Mouse (Mus musculus): ENCODE results near the gene Znrf3. TPM values are rescaled to one million over a fixed set of nuclear protein-coding genes. Genes with fewer than 3 reads are reported as not detected.

Gene Znrf3
- polyA plus RNA-seq, 1 experiment = 4.3 TPM

DNA sequence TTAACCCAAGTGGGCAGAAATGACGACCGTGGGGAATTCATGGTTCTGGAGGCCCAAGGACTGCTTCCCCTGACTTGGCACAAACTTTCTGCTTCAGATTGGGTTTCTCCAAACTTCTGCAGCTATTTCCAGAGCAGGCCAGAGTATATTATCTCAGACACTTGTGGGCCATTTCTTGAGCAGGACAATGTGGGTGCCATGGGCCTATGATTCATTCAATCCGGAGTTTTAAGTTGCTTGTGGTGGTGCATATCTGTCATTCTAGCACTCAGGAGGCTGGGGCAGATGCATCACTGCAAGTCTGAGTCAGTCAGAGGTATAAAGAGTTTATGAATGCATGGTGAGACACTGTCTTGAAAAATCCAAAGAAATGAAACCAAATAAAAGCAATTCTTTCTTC is 149.8 kb downstream of the Znrf3 start:
- no peaks in the 10 kb centered on the region for H3K36me3 ChIP-seq (ENCODE audit: control insufficient read depth, insufficient read depth, low read length)
- no peaks in the 10 kb centered on the region for H3K27me3 ChIP-seq (ENCODE audit: control insufficient read depth, insufficient read depth, low read length)
- H3K4me1 ChIP-seq (ENCODE audit: control insufficient read depth, insufficient read depth, insufficient read length) = peaks cover 5% of the 10 kb centered on the region; the same call in 1 of the 2 replicates
- no peak for DNase-seq (ENCODE audit: low read depth in 1 of 2, low spot score in 2 of 2)
- TF ChIP-seq POLR2A (IDR thresholded peaks at IDR 0.05; ENCODE audit: low read depth, low read length) (no peak), CTCF (IDR thresholded peaks at IDR 0.05; ENCODE audit: extremely low read depth, insufficient read depth, insufficient read length, insufficient replicate concordance) (no peak)
- WGBS = 72% methylated on average over 3 of the region's 3 CpGs
- H3K27ac ChIP-seq (ENCODE audit: insufficient read depth, low read length) = no peak overlapping the region
- H3K4me3 ChIP-seq (ENCODE audit: extremely low read depth, insufficient read depth, insufficient read length) = no peak overlapping the region

GRCm38 (mm10) chr11:5290691-5291090 is 154.0 kb downstream of the Znrf3 start:
- DNase-seq (ENCODE audit: low read depth in 1 of 2, low spot score in 2 of 2) = peak; percentile 36 to 55
- 23% methylated on average over 5 of the region's 5 CpGs for WGBS
- no peaks in the 10 kb centered on the region; the same call in 1 of the 2 replicates for H3K36me3 ChIP-seq (ENCODE audit: control insufficient read depth, insufficient read depth, low read length)
- H3K27ac ChIP-seq (ENCODE audit: insufficient read depth, low read length) = no peak overlapping the region
- H3K4me3 ChIP-seq (ENCODE audit: extremely low read depth, insufficient read depth, insufficient read length) = no peak overlapping the region
- no peaks in the 10 kb centered on the region for H3K27me3 ChIP-seq (ENCODE audit: control insufficient read depth, insufficient read depth, low read length)
- TF ChIP-seq POLR2A (IDR thresholded peaks at IDR 0.05; ENCODE audit: low read depth, low read length) = no peak
- TF ChIP-seq CTCF (IDR thresholded peaks at IDR 0.05; ENCODE audit: extremely low read depth, insufficient read depth, insufficient read length, insufficient replicate concordance) = peak; percentile 77; the same call in 1 of the 2 replicates
- H3K4me1 ChIP-seq (ENCODE audit: control insufficient read depth, insufficient read depth, insufficient read length) = no peaks in the 10 kb centered on the region

- Histone ChIP-seq H3K36me3 (ENCODE audit: control insufficient read depth, insufficient read depth, low read length) (no peaks in the 10 kb centered on the region; the same call in 1 of the 2 replicates), H3K4me1 (ENCODE audit: control insufficient read depth, insufficient read depth, insufficient read length) (no peaks in the 10 kb centered on the region), H3K4me3 (ENCODE audit: extremely low read depth, insufficient read depth, insufficient read length) (no peak overlapping the region), H3K27me3 (ENCODE audit: control insufficient read depth, insufficient read depth, low read length) (no peaks in the 10 kb centered on the region), H3K27ac (ENCODE audit: insufficient read depth, low read length) (no peak overlapping the region)
- 84% methylated on average over 4 of the region's 4 CpGs for WGBS
- DNase-seq (ENCODE audit: low read depth in 1 of 2, low spot score in 2 of 2) = no peak
- TF ChIP-seq POLR2A (IDR thresholded peaks at IDR 0.05; ENCODE audit: low read depth, low read length) (no peak), CTCF (IDR thresholded peaks at IDR 0.05; ENCODE audit: extremely low read depth, insufficient read depth, insufficient read length, insufficient replicate concordance) (no peak)
Observed at GRCm38 (mm10) chr11:5289826-5290580, 154.6 kb downstream of the Znrf3 start.

GRCm38 (mm10) chr11:5283987-5284386 is 160.7 kb downstream of the Znrf3 start:
- Histone ChIP-seq H3K36me3 (ENCODE audit: control insufficient read depth, insufficient read depth, low read length) (peaks cover 7% of the 10 kb centered on the region; the same call in 1 of the 2 replicates), H3K4me3 (ENCODE audit: extremely low read depth, insufficient read depth, insufficient read length) (no peak overlapping the region), H3K27ac (ENCODE audit: insufficient read depth, low read length) (no peak overlapping the region), H3K4me1 (ENCODE audit: control insufficient read depth, insufficient read depth, insufficient read length) (no peaks in the 10 kb centered on the region), H3K27me3 (ENCODE audit: control insufficient read depth, insufficient read depth, low read length) (no peaks in the 10 kb centered on the region)
- TF ChIP-seq CTCF (IDR thresholded peaks at IDR 0.05; ENCODE audit: extremely low read depth, insufficient read depth, insufficient read length, insufficient replicate concordance) = no peak
- no peak for TF ChIP-seq POLR2A (IDR thresholded peaks at IDR 0.05; ENCODE audit: low read depth, low read length)
- no peak for DNase-seq (ENCODE audit: low read depth in 1 of 2, low spot score in 2 of 2)
- WGBS = 96% methylated on average over 2 of the region's 2 CpGs

- H3K4me3 ChIP-seq (ENCODE audit: extremely low read depth, insufficient read depth, insufficient read length) = no peak overlapping the region
- no peaks in the 10 kb centered on the region for H3K27me3 ChIP-seq (ENCODE audit: control insufficient read depth, insufficient read depth, low read length)
- TF ChIP-seq CTCF (IDR thresholded peaks at IDR 0.05; ENCODE audit: extremely low read depth, insufficient read depth, insufficient read length, insufficient replicate concordance) = no peak
- 88% methylated on average over 7 of the region's 7 CpGs for WGBS
- no peak for DNase-seq (ENCODE audit: low read depth in 1 of 2, low spot score in 2 of 2)
- peaks cover 7% of the 10 kb centered on the region; the same call in 1 of the 2 replicates for H3K36me3 ChIP-seq (ENCODE audit: control insufficient read depth, insufficient read depth, low read length)
- no peaks in the 10 kb centered on the region for H3K4me1 ChIP-seq (ENCODE audit: control insufficient read depth, insufficient read depth, insufficient read length)
- no peak overlapping the region for H3K27ac ChIP-seq (ENCODE audit: insufficient read depth, low read length)
Observed at GRCm38 (mm10) chr11:5280932-5281331, 163.7 kb downstream of the Znrf3 start.

- Histone ChIP-seq H3K4me1 (ENCODE audit: control insufficient read depth, insufficient read depth, insufficient read length) (no peaks in the 10 kb centered on the region), H3K36me3 (ENCODE audit: control insufficient read depth, insufficient read depth, low read length) (peaks cover 7% of the 10 kb centered on the region; the same call in 1 of the 2 replicates), H3K4me3 (ENCODE audit: extremely low read depth, insufficient read depth, insufficient read length) (no peak overlapping the region), H3K27ac (ENCODE audit: insufficient read depth, low read length) (no peak overlapping the region), H3K27me3 (ENCODE audit: control insufficient read depth, insufficient read depth, low read length) (no peaks in the 10 kb centered on the region)
- TF ChIP-seq POLR2A (IDR thresholded peaks at IDR 0.05; ENCODE audit: low read depth, low read length) (no peak), CTCF (IDR thresholded peaks at IDR 0.05; ENCODE audit: extremely low read depth, insufficient read depth, insufficient read length, insufficient replicate concordance) (no peak)
- 90% methylated on average over 2 of the region's 2 CpGs for WGBS
- DNase-seq (ENCODE audit: low read depth in 1 of 2, low spot score in 2 of 2) = no peak
Observed at GRCm38 (mm10) chr11:5278463-5278862, 166.2 kb downstream of the Znrf3 start.
